Mouse (Mus musculus) cerebellum, adult 11-12 months (tissue): ENCODE results near the gene Fbxo7.

ENCODE experiments used
- DNase-seq: peaks from one replicate; pipeline ENCODE4 v3.0.0; 2022

Fbxo7 gene

DNA sequence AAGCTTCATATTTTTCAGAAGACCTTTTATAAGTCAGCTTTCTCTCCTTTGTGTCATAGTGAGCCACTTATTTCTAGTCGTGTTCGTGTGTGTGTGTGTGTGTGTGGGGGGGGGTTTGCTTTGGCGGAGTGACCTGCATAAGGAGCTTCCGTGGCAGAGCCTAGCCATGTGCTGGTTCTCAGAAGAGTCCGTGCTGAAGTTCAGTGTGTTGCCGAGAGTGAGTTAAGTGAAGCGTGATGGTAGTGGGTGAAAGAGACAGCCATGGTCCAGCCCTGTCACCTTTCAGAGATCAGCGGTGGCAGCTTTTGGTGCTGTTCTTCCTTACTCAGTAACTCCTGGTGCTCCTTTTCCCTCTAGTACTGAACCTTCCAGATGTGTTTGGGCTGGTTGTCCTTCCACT lies 22.3 kb downstream of the Fbxo7 start:
- no peak for DNase-seq

DNA sequence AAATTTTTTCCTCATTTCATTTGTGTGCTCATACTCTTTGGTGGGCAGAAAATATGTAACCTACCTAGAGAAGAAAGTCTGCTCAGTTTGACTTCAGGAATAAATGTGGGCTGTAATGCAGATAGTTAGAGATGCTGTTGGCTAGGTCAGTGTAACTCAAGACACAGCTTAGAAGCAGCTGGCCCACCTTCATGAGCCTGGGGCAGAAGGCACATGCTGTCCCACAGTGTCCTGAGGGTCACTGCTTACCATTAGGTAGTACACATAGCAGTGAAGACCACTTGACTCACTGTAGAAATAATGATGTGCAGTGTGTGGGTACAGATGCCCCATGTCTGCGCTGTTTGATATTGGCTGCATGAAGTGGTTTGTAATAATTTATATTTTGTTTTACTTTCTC lies 24.6 kb downstream of the Fbxo7 start:
- no peak for DNase-seq

DNA sequence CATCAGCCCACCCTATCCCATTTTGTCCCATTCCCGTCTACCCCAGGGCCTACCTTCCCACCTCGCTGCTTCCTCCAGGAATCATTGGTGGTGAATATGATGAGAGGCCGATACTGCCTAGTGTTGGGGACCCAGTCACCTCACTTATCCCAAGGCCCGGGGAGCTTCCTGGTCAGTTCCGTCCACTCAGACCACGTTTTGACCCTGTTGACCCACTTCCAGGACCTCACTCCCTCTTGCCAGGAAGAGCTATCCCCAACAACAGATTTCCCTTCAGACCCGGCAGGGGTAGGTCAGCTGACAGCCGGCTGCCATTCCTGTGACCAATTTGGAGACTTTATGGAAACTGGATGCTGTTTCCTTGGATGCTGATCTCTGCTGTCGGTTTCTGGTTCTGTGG lies 26.0 kb downstream of the Fbxo7 start:
- DNase-seq: no peak

DNA sequence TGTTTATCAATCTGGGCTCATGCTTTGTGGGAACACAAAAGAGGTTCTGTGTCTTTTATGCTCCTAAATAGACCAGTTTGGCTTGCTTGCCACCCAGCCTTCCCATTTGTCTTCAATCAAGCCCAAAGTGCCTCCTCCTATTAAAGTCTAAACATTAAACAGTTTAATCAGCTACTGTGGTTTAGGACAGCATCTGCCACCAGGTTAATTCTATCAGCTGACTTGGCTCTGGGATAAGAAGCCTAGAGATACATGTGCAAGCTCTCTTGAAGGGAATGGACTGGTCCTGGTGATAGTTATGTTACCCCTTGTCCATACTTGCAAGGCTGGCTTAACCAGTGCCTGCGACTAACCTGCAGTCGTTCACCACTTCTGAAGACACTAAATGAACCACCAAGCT lies 28.8 kb downstream of the Fbxo7 start:
- DNase-seq: no peak

DNA sequence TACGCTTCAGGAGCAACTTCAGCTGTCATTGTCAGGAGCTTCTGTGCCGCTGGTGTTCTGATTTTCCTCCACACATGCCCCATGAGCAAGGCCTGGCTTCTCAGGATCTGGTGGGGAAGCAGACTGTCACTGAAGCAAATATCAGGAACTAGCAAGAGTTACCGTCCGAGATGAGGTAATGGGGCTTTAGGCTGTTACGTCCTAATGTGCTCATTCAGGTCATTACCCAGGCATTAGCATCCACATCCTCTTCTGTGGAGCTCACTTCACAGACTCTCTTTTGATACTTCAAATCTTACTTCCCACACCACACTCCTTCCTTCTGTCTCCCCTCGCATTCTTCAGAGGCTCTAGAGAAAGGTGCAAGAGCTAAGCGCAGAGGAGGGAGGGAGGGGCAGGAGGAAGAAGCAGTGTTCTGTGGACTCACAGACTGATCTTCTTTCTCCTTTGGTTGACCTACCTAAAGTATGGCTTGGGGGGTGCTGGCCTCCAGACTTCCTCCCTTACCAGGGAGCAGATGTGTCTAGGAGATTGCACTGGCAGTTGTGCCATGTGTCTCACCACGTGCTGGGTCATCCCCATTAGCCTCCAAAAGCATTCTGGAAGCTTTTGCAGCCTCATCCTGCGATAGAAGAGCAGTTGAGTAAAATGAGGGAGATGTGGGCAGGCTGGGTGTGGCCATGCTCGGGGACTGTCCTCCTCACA lies 31.2 kb downstream of the Fbxo7 start:
- no peak for DNase-seq

DNA sequence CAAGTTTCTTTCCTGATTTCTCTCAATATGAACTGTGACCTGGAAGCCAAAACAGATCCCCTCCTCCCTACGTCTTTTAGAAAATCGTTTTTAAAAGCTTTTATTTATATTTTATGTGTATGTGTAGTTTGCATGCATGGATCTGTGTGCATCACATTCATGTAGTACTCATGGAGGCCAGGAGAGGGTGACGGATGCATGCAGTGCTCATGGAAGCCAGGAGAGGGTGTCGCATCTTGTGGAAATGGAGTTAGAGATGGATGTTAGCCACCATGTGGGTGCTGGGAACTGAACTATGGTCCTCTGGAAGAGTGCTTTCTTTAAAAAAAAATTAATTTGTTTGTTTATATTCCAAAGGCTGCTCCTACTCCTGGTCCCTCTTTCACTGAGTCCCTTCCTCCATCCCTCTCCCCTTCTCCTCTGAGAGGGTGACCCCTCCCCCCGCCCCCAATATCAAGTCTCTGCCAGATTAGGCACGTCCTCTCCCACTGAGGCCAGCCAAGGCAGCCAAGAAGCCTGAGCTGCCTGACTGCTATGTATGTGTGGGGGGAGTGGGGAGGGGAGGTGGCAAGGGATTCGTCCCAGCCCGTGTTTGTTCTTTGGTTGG lies 34.6 kb downstream of the Fbxo7 start:
- DNase-seq: no peak

DNA sequence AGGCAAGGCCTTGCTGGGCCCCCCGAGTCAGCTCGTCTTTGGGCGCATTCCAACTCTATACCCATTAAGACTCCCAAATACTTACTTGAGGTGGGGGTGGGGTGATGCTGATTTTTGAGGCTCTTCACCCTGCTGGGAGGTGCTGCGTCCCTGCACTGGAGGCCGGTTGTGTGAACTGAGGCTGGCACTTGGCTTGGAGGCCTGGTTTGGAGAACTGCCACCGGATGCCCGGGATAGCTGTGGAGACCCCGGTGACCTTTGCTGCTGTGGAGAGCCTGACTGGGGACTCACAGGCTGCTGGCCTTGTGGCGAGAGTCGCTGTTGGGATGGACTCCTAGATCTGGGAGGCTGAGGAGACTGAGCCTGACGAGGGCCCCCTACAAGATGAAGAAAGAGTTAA lies 35.5 kb downstream of the Fbxo7 start:
- DNase-seq: no peak

DNA sequence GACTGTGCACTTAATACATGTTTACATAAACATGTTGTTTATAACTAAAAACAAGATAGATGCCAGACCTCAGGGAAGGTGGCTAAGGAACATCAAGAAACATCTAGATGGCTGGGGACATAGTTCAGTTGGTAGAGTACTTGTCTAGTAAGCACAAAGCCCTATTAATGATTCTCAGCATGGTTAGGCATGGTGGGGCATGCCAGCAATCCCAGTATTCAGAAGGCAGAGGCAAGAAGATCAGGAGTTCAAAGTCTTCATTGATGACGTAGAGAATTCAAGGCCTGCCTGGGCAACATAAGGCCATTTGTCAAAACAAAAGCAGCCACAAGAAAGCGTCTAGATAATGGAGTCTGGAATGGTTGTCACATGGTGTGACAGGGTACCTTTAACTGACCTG lies 35.9 kb downstream of the Fbxo7 start:
- DNase-seq: no peak

DNA sequence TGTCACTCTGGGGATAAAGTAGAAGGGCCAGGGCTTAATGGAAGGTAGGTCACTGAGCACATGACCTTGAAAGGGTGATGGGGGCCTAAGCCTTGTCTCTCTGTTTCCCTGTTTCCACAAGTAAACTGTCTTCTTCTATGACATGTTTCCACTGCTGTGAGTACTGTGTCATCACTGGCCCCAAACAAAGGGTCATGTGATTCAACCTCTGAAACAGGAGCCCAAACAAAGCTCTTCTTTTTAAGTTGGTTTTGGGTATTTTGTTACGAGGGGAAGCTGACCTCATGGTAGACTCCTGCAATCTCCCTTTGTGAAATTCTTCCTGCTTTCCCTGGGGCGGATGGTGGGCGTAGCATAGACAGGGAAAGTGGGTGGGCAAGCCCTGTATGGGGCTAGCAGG lies 38.5 kb downstream of the Fbxo7 start:
- no peak for DNase-seq

DNA sequence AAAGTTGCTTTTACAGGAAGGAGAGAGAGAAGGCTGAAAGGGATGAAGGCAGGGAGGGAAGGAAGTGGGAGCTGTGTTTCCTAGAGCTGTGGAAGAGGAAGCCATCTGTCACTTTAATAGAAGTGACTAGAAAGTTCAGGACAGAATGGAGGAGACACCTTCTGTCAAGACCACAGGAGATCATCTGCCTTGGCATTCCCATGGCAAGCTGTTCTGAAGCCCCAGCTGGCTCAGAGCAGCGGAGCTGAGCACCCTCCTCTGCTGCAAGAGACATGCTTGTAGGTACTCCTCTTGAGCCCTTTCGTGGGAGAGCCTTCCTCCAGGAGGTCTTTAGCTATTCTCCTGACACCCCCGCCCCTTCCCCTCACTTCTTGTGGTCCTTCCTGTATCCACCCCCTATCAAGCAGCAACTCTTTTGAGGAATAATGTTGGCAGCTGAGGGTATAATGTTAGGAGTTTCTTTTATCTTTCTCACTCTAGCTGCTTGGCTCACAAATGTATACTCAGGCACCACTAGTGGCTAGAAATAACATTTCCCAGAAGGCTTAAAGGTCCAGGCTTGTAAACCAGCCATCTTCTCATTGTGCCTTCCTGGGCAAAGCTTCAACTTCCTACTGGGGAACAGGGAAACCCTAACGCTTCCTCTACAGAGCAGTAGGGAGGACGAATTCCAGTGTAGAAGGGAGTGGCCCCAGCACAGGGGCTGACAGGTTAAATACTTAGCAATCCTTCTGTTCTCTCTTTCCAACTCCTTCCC lies 40.7 kb downstream of the Fbxo7 start:
- peak; percentile 56 for DNase-seq

DNA sequence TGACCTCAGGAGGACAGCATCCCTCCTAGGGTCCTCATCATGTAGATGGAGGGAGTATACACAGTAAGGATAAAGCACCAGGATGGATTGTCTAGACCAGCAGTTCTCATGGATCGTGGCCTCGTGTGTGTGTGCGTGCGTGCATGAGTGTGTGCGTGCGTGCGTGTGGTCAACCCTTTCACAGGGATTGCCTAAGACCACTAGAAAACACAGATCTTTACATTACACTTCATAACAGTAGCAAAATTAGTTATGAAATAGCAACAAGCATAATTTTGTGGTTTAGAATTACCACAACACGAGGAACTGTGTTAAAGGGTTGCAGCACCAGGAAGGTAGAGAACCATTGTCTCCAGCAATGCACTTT lies 41.2 kb downstream of the Fbxo7 start:
- no peak for DNase-seq

DNA sequence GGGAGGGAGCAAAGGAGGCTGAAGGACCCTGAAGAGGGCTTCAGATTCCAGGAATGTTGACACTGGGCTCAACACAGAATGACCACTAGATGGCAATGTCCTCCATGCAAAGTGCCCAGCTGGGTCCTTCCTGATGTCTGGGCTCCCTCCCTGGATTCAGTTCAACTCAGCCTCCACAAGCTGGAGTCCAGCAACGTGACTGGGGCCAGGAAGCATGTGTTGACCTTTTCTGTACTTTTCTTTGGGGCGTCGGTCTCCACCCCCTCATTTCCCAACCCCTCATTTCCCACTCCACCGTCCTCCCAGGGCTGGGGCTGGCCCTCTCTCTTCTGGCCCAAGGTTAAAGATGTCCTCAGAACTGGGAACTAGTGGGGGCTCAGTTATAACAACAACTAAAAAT lies 43.2 kb downstream of the Fbxo7 start:
- DNase-seq: peak; percentile 66

DNA sequence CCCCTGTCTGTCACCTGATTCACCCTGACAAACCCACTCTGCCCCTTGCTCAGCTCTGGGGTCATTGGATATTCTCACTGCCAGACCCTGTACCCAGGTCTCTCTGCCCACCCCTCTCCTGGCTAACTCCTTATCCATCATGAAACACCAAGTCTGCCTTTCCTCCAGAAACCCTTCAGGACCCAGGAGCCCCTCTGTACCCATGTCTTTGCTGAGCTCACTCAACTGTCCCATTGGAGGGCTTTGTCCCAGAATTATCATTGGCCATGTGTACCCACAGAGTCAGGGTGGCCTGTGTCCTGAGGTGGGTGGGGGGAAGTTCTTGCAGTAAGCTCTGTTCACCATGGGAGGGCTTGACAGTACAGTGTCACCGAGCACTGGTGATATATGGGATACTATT lies 43.9 kb downstream of the Fbxo7 start:
- no peak for DNase-seq

DNA sequence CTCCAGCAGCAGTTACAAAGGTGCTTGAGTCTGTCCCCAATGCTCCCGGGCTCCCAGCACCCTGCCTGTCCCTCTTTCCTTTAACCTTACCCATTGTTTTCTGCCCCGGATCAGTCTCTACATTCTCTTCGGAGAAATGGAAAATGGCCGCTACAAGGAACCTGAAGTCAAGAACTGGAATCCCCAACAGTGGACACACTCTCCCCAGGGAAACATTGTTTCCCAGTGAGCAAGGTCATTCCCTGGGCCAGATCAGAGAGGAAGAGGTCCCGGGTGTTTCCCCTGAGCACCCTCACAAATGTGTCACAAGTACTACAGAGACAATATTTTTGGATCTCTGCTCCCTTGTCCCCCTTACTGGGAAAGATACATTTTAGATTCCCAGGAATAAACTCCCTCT lies 44.9 kb downstream of the Fbxo7 start:
- no peak for DNase-seq

DNA sequence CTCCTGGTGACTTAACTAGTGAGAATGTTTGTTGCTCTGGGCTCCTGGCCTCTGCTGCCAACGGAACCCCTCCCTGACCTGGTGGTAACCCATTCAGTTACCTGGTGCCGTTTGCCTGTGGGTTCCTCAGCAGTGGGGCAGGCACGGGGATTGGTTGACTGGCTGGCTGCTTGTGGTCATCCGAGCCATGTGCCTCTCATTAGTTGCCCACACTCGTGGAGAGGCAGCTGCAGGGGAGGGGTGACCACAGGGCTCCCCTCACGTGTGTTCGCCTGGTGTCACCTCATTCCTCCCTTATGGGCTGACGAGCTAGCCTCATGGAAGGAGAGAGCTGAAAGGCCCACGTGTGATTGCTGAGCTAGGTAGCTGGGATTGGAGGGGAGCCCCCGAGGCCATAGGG lies 46.1 kb downstream of the Fbxo7 start:
- DNase-seq: no peak

DNA sequence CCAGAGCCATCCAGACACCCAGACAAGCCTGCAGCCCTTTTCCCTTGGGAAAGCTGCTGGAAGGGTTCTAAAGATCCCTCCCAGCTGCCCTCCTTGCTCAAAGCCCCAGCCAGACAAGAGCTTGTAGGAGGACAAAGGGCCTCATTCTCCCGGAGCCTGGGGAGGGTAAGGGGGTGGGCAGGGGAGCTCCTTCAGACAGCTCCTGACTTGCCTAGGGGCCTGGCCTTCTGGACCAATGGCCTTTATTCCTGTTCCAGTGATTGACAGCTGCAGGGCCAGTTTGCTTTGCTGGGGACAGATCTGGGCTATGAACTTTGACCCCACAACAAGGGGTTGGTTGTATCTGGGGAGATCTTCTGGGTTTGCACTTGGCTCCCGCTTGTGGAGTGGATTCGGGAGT lies 47.6 kb downstream of the Fbxo7 start:
- DNase-seq: no peak

DNA sequence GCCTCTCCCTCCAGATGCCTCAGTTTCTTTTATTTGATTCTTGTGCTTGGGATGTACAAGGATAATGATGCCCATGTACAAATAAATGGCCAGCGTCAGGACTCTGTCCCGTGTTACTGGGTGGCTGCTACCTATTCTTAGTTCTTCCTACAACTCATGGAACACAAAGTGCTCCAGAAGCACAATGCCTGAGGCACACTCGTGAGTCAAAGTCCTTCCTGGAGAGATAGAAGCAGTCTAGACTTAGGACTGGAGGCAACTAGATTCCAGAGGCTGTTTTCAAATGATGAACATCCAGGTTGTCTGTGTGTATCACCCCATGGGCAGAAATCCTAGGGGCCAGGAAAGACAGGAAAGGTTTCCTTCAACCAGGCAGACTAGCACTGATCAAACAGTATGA lies 49.0 kb downstream of the Fbxo7 start:
- DNase-seq: no peak

DNA sequence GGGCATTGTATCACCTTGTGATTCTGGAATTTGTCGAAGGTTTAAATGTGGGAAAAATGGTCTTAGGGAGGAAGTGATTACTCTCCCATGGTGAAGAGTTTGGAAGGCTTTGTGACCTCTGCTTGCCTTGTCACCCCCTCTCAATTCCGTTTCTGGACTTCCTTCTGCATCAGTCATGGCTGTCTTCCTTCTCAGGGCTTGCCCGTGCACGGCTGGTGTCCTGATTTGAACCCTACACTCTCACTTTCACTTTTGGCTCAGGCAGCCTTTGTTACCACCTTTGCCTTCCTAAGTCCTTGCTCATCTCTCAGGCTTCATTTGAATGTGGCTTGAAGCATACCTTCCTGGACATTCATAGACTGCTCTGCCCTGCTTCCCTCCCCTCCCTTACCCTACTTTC lies 52.4 kb downstream of the Fbxo7 start:
- DNase-seq: no peak

DNA sequence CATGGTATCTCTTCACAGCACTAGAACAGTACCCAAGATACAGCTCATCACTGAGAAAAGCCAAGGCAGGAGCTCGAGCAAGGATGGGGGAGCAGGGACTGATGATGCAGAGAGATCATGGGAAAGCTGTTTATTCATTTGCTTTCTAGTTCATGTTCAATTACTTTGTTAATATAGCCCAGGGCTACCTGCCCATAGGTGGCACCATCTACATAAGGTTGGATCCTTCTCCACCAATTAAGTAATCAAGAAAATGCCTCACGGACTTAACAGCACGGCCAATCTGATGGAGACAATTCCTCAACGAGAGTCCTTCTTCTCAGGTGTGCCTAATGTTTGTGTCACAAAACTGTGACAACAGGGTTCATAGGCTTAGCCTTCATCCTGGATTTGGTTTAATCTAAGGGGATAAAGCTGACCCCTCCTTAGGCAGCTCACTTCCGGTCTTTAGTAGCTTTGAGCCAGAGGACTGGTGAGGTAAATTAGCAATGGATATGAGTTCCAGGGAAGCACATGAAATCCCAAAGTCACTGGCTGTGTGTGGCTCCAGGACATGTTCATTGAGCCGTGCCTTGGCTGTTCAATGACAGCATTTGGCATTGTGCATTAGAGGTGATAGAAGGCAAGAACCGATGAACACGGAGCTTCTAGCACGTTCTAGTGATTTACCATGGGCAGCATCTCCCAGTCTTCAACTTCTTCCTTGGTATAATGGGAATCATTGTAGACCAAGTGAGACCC lies 53.4 kb downstream of the Fbxo7 start:
- DNase-seq: no peak

DNA sequence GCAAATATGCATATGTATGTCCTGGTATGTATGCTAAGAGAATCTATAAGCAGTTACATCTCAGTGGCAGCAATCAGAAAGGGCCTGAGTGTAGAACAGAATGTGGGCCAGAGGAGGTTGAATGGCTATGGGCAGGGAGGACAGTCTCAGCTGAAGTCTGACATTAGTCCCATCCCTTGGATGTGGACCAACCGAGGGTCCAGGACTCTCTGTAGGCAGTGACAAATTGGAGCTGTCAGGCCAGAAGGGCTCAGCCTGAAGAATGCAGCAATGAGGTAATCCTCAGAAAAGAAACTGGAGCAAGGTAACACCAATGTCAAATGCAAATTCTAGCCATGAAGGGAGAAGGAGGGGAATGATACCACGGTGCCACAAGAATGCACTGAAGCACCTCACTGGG lies 55.5 kb downstream of the Fbxo7 start:
- no peak for DNase-seq

DNA sequence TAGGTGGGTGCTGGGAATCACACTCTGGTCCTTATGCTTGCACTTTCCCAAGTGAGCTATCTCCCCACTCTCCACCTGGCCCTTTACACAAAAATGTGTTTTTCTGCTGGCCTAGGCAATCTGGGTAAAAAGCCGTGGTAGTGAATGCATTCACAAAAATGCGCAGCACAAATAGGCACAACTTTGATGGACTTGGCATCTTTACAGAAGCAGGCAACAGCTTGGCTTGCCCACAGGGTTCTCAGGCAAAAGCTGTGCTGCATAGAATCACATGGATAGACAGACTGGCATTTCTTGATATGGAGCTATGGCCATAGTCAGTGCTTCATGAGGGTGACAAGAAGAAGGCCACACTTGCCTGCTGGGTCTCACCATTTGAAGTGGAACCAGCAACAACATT lies 57.0 kb downstream of the Fbxo7 start:
- no peak for DNase-seq

DNA sequence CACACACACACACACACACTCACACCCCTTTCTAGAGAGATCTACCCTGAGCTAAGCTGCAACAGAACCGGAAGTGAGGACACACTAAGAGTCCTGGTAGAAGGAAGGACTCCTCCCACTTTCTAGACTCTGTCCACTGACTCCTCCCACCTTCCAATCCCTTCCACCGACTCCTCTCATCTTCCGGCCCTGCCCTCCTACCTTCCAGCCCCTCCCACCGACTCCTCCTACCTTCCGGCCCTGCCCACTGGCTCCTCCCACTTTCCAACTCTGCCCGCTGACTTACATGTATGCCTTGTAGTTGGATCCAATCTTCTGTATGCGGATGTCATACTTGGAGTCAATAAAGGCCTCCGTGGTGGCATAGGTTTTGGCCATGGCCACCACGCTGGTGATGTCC lies 58.1 kb downstream of the Fbxo7 start:
- DNase-seq: no peak

DNA sequence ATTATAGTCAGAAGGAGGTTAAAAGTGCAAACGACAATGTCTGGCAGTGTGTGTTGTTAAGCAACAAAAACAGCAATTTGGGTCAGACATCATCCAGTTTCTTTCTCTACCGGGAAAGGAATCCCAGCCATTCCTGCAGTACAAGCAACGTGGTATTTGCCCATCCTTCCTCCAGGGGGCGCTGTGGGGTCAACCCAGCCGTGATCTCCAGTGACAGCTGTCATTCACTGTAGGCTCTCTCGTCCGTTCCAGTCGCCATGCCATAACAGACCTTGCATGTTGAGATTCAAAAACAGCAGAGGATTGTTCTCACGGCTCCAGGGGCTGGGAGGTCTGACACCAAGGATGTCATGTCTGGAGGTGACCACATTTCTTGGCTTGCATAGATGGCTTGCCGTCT lies 70.1 kb downstream of the Fbxo7 start:
- DNase-seq: no peak
